Mouse (Mus musculus) c-Kit-positive CD71-positive TER-119-negative erythroid progenitor cells, embryonic 14.5 days (primary cell): ENCODE measurements around the gene Pygl.
A peak's percentile ranks its signal among the peaks of the same experiment; 100 is the strongest.
"Not testable (repeated sequence)": the region's sequence is repeated elsewhere in the genome, so short reads cannot be mapped to it uniquely, and the experiment has no call there.

Experiments used
- DNase-seq: peaks from one replicate; pipeline ENCODE4 v3.0.0-alpha.2; 2013; ENCODE audit warnings: low read depth

The Pygl gene

DNA sequence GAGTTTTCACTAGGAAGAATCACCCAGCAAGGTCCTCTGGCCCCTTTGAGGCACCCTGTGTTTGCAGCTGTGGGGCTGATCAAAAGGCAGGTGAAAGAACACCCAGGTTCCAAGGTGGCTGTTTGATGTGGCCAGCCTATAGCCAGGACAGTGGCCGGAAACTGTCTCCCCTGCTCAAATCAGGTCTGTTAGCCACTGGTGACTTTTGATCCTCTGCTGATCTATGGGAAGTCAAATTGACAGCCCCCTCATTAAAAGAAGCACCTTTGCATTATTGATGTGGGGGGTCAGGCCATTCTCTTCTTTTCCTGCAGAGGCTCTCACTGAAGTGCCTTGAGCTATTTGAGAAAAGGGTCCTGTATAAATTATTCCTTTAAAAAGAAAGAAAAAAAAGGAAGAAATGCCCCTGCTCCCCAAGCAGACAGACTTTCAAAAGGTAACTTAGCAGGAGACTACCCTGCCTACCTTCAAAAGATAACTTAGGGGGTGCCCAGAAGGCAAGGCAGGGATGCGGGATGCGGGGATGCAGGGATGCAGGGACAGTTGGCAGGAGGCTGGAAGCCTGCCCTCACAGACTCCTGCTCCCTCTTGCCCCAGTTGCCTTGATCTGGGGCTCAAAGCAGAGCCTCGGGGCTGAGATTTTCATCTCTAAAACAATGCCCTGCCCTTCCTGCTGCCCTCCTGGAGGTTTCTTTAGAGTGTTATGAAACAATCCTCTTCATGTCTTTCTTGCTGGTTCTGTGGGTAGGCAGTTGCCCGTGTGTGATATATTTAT, 73.8 kb downstream of the Pygl start:
- DNase-seq: no peak

DNA sequence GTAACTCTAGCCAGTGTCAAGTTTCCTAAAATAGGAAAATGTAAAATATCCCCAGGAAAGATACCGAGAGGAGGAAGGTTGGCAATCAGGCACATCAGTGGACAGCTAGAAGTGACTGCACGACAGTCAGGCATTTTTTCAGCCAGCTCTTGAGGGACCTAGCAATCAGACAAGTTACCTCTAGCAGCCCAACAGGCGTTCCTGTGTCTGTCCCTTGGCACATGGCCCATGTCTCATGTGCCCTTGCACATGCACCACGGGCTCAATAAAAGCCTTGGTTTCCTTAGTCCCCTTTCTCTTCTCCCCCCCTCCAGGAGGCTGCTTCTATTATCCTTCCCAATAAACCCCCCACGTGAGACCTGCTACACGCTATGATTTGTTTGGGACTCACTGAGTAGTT, 75.1 kb downstream of the Pygl start:
- no peak for DNase-seq

DNA sequence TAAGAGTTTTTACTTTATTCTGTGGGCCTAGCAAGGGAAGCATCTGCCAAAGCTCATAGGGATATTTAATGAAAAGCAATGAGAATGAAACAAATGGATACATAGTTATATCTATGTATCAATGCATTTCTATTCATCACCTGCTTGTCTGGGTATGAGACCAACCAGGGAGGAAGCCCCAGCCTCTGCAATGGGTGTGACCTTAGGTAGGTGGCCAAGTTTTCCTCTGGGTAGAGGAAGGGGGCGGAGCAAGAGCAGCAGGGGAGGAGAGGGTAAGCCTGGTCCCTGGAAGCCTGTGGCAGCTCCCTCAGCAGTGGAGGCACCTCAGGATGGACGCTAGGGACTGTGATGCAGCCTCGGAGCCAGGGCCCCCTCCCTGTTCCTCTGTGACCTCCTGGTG, 77.4 kb downstream of the Pygl start, which contains the start of gene Abhd12b:
Abhd12b (plus strand) TSS at position 301 of the 400 bp plus-strand sequence.
- DNase-seq: no peak

DNA sequence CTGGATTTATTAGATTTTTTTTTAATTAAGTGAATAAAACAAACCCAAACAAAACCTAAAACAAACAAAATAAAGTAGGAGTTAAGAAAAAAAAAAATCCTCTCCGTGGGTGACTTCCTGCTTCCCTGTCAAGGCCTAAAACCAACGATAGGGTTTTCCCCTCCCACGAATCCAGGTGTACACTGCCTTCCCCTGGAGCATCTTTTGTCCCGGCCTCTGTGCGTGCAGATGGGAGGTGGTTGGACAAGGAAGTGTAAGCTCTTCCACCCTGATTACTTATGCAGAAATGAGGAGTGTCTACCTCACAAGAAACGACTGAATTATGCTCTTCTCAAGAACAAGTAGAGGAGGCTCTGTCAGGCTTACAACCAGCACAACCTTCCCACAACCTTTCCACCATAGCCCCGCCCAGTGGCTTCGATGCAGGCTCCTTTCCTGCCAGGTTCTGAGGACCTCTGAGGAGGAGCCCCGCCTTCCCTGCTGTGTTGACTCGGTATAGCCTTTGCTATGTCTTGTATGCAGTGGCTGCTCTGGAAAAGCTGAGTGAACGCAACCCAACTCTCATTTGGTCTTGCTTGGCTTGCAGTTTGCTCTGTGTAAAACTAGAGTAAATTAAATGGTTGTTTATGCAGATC, 82.5 kb downstream of the Pygl start:
- DNase-seq: no peak

DNA sequence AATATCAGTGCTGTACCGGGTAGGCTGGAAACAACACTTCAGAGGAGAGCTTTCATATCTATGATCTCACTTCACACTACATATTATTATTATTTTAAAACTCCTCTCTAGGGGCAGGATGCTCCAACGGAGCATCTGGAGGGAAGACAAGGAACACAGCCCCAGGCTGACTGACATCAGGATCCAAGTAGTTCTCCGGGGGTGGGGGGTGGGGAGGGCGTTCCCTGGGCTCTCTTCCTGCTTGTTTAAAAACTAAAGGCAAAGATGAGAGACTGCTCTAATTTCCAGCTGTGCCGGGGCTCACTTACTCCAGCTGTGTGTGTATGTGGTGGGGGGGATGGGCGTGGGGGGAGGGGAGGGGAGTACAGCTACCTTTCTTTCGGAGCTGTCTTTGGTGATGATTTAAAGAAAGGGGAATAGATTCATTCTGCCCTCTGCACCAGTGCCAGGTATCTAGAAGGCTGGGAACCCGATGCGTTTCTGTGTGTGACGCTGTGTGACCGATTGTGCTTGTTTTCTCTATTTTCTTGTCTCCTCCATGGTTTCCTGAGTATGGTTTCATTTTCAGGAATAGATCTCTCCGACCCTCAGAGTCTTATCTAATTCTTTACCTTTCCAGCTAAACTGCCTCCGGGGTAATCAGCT, 83.2 kb downstream of the Pygl start:
- DNase-seq: no peak

DNA sequence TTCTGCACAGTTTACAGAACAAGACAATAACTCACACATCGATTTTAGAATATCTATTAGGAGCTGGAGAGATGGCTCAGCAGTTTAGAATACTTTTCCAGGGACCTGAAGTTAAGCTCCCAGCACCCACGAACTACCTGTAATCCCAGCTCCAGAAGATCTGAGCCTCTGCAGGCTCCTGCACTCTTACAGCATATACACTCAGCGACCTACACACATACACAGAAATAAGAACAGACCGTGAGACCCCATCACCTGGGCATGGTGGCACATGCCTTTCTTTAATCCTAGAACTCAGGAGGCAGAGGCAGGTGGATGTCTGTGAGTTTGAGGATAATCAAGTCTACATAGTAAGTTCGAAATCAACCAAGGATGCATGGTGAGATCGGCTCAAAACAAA, 85.7 kb downstream of the Pygl start:
- DNase-seq: no peak

DNA sequence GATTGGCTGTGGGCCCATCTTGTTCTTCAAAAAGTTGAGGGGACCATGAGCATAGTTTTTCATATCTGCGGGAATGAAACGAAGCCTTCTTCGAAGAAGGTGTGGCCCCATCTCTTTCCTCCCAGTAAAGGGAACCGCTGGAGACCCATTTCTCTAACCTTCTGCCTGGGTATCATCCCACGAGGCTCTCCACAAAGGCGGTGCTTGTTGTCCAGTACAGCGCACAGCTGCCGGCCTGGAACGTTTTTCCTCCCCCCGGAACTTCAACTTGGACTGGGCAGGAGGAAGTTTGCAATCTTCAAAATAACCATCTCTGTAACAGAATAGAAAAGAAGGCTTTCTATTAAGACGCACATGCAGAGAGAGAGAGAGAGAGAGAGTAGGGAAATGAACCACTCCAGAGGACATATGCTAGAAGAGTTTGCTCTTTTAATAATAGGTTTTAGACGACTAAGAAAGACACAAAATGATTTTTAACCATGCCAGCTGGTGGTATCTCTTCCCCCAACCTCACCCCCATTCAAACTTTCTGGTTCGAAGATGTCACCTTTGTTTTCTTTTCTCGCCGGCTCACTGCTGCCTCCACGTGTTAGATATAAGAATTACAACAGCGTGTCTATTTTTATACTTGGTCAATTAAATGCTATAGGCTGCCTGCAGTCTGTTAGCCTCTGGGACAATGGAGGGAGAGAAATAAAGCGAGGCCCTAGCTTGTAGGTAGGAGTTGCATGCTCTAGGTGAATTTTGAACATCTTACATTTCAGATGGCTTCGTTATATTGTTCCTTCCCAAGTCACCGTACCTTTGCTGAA, 86.4 kb downstream of the Pygl start:
- peak; percentile 58 for DNase-seq

DNA sequence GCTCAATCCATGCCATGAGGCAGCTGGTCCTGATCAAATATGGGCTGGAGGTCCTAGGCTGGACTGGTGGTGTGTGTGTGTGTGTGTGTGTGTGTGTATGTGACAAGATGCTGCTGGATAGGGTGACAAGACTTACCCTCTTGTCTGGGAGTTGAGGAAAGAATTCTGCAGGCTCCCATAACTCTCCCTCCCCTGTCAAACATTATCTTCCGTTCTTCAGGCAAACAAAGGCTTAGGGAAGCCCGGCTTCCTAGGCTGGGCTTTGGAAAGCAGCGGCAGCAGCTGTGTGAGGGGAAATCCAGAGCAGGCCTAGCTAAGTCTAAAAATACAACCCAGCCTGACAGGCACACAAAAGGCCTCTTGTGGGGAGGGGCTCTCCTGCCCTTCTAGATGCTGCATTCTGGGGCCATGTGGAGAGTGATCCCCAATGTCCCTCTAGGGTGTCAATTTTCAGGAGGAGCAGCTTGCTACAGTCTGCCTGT, 87.1 kb downstream of the Pygl start:
- DNase-seq: not testable (repeated sequence)

DNA sequence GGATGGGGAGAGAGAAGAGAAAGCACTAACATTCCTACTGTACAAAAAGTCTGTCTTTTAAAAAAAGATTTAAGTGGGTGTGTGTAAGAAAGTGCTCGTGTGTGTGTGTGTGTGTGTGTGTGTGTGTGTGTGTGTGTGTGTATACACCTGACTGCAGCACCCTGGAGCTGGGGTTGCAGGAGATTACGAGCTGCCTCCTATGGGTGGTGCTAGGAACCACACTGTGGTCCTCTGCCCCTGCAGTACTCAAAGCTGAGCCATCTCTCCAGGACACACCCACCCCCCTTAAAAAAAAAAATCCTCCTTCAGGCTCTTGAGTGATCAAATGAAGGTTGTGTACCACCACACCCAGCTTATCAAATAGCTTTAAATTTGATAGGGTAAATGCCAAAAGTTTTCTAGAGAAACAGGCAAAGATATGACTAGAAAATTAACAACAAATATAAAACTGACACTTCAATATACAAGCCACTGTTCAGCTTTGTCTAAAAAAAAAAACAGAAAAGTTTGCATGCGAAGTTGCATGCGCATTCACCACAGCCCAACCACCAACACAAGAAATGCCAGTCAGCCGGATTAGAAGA, 90.2 kb downstream of the Pygl start:
- DNase-seq: no peak
